Mouse (Mus musculus) neural tube, embryonic 14.5 days (tissue): ENCODE results near the gene Trcg1. TPM values are rescaled to one million over a fixed set of nuclear protein-coding genes. Genes with fewer than 3 reads are reported as not detected.

Experiments
- ATAC-seq: fragments of 200-750 bp; cut with Nextera tagmentation; 2 replicates; pipeline ENCODE4 v1.8.0; 2017; ENCODE audit warnings: low read depth, mild to moderate bottlenecking, moderate TSS enrichment, moderate library complexity
- H3K27ac ChIP-seq: fragments of 300-500 bp; sonication (generic); 2 replicates; pipeline ENCODE4 v1.5.1; 2014; ENCODE audit warnings: low read depth, mild to moderate bottlenecking, control low read depth, low read length, moderate library complexity, mixed read lengths
- H3K27me3 ChIP-seq: fragments of 300-500 bp; sonication (generic); 2 replicates; pipeline ENCODE4 v1.6.1; 2014; ENCODE audit warnings: low read length; ENCODE audit not compliant: control insufficient read depth, insufficient read depth
- H3K36me3 ChIP-seq: fragments of 300-500 bp; sonication (generic); 2 replicates; pipeline ENCODE4 v1.6.1; 2014; ENCODE audit warnings: low read length, mixed read lengths; ENCODE audit not compliant: control insufficient read depth, insufficient read depth
- H3K4me1 ChIP-seq: fragments of 300-500 bp; sonication (generic); 2 replicates; pipeline ENCODE4 v1.6.1; 2014; ENCODE audit warnings: low read length; ENCODE audit not compliant: control insufficient read depth, insufficient read depth
- H3K4me2 ChIP-seq: fragments of 300-500 bp; sonication (generic); 2 replicates; pipeline ENCODE4 v1.6.1; 2014; ENCODE audit warnings: mild to moderate bottlenecking, low read depth, low read length, control low read depth
- H3K4me3 ChIP-seq: fragments of 300-500 bp; sonication (generic); 2 replicates; pipeline ENCODE4 v1.5.1; 2014; ENCODE audit warnings: low read depth, low read length, control low read depth, mixed read lengths
- H3K9ac ChIP-seq: fragments of 300-500 bp; sonication (generic); replicated peaks from 2 replicates; pipeline ENCODE4 v1.6.1; 2014; ENCODE audit warnings: low read depth, mild to moderate bottlenecking, control low read depth, low read length, mixed read lengths
- H3K9me3 ChIP-seq: fragments of 300-500 bp; sonication (generic); 2 replicates; pipeline ENCODE4 v1.6.1; 2016; ENCODE audit warnings: low read length; ENCODE audit not compliant: control insufficient read depth
- WGBS: fragments of 180-500 bp; shearing (Covaris S2); extraction: QIAGEN DNeasy Blood & Tissue Kit; methylation state at CpG from one replicate; pipeline ENCODE4 v1.1.7; 2014; 5-methylcytosine and 5-hydroxymethylcytosine counted together
- polyA plus RNA-seq: library from polyadenylated mRNA; unstranded; fragments of >200 nt; fragmentation: Nextera tagmentation; extraction: Ambion mirVana; gene quantifications from 2 replicates; pipeline ENCODE4 v1.2.1, GENCODE M21; 2014

Gene Trcg1
- polyA plus RNA-seq, 1 experiment from 2014 or later: not detected

GRCm38 (mm10) chr9:57242916-57243315, 6.6 kb downstream of the Trcg1 start:
- Histone ChIP-seq H3K27me3 (no peaks in the 10 kb centered on the region), H3K9me3 (no peaks in the 10 kb centered on the region), H3K4me2 (no peak overlapping the region), H3K27ac (no peak overlapping the region), H3K9ac (no peak overlapping the region), H3K36me3 (no peaks in the 10 kb centered on the region), H3K4me3 (no peak overlapping the region), H3K4me1 (no peaks in the 10 kb centered on the region)
- WGBS: 22% methylated on average over 5 of the region's 5 CpGs
- no peak for ATAC-seq

- ATAC-seq: no peak
- Histone ChIP-seq H3K4me1 (no peaks in the 10 kb centered on the region), H3K9me3 (no peaks in the 10 kb centered on the region), H3K27ac (no peak overlapping the region), H3K4me3 (no peak overlapping the region), H3K27me3 (no peaks in the 10 kb centered on the region), H3K36me3 (no peaks in the 10 kb centered on the region), H3K9ac (no peak overlapping the region), H3K4me2 (no peak overlapping the region)
- 48% methylated on average over 7 of the region's 7 CpGs for WGBS
Observed at GRCm38 (mm10) chr9:57244106-57244685, 7.8 kb downstream of the Trcg1 start.

- Histone ChIP-seq H3K4me1 (no peaks in the 10 kb centered on the region), H3K36me3 (no peaks in the 10 kb centered on the region), H3K9ac (no peak overlapping the region), H3K27ac (no peak overlapping the region), H3K4me3 (no peak overlapping the region), H3K9me3 (no peaks in the 10 kb centered on the region), H3K27me3 (no peaks in the 10 kb centered on the region), H3K4me2 (no peak overlapping the region)
- WGBS: 91% methylated on average over 5 of the region's 5 CpGs
- no peak for ATAC-seq
Observed at GRCm38 (mm10) chr9:57246482-57246881, 10.1 kb downstream of the Trcg1 start.

GRCm38 (mm10) chr9:57247201-57247671, 10.9 kb downstream of the Trcg1 start:
- no peak overlapping the region for H3K4me2 ChIP-seq
- H3K4me1 ChIP-seq: no peaks in the 10 kb centered on the region
- WGBS: 49% methylated on average over 8 of the region's 8 CpGs
- no peaks in the 10 kb centered on the region for H3K9me3 ChIP-seq
- no peaks in the 10 kb centered on the region for H3K36me3 ChIP-seq
- no peaks in the 10 kb centered on the region for H3K27me3 ChIP-seq
- H3K9ac ChIP-seq: no peak overlapping the region
- H3K27ac ChIP-seq: no peak overlapping the region
- no peak overlapping the region for H3K4me3 ChIP-seq
- no peak for ATAC-seq

GRCm38 (mm10) chr9:57248030-57248942, 11.9 kb downstream of the Trcg1 start:
- no peaks in the 10 kb centered on the region for H3K36me3 ChIP-seq
- H3K27ac ChIP-seq: no peak overlapping the region
- no peak overlapping the region for H3K4me3 ChIP-seq
- 75% methylated on average over 7 of the region's 7 CpGs for WGBS
- no peaks in the 10 kb centered on the region for H3K4me1 ChIP-seq
- no peak overlapping the region for H3K4me2 ChIP-seq
- no peaks in the 10 kb centered on the region for H3K27me3 ChIP-seq
- no peaks in the 10 kb centered on the region for H3K9me3 ChIP-seq
- no peak overlapping the region for H3K9ac ChIP-seq
- ATAC-seq: no peak

- 96% methylated on average over 4 of the region's 4 CpGs for WGBS
- ATAC-seq: no peak
Observed at GRCm38 (mm10) chr9:57250026-57250425, 13.7 kb downstream of the Trcg1 start.

GRCm38 (mm10) chr9:57251139-57251538, 14.8 kb downstream of the Trcg1 start:
- H3K4me1 ChIP-seq: no peaks in the 10 kb centered on the region
- H3K36me3 ChIP-seq: no peaks in the 10 kb centered on the region
- no peak overlapping the region for H3K4me2 ChIP-seq
- no peaks in the 10 kb centered on the region for H3K9me3 ChIP-seq
- WGBS: 96% methylated on average over 2 of the region's 2 CpGs
- no peak overlapping the region for H3K27ac ChIP-seq
- no peaks in the 10 kb centered on the region for H3K27me3 ChIP-seq
- ATAC-seq: no peak
- no peak overlapping the region for H3K9ac ChIP-seq
- H3K4me3 ChIP-seq: no peak overlapping the region

More at GRCm38 (mm10) chr9:57250026-57250425, 13.7 kb downstream of the Trcg1 start:
- no peak overlapping the region for H3K4me2 ChIP-seq
- H3K4me3 ChIP-seq: no peak overlapping the region
- H3K9ac ChIP-seq: no peak overlapping the region
- no peak overlapping the region for H3K27ac ChIP-seq
- H3K4me1 ChIP-seq: no peaks in the 10 kb centered on the region
- H3K36me3 ChIP-seq: no peaks in the 10 kb centered on the region
- H3K9me3 ChIP-seq: no peaks in the 10 kb centered on the region
- no peaks in the 10 kb centered on the region for H3K27me3 ChIP-seq

DNA sequence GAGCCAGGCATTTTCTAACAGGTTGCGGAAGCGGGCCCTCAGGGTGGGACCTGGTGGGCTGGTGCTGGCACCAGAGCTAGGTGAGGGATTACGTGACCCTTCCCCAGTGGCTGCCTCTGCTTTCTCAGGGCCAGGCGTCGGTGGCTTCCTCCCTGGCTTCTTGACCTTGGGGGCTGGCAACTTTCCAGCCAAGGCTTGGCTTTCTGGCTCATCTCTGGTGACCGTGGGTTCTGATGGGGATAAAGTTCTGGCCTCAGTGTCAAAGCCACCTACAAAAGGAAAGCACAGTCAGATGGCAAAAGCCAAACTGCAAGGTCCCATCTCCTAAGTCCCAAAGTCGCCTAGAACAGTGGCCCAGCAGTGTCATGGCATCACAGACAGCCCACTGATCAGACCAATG, 17.7 kb downstream of the Trcg1 start:
- ATAC-seq: no peak
- no peaks in the 10 kb centered on the region for H3K27me3 ChIP-seq
- no peak overlapping the region for H3K4me2 ChIP-seq
- H3K27ac ChIP-seq: no peak overlapping the region
- H3K4me1 ChIP-seq: no peaks in the 10 kb centered on the region
- no peaks in the 10 kb centered on the region for H3K36me3 ChIP-seq
- no peak overlapping the region for H3K4me3 ChIP-seq
- no peaks in the 10 kb centered on the region for H3K9me3 ChIP-seq
- 89% methylated on average over 7 of the region's 7 CpGs for WGBS
- H3K9ac ChIP-seq: no peak overlapping the region

- Histone ChIP-seq H3K27me3 (no peaks in the 10 kb centered on the region), H3K36me3 (no peaks in the 10 kb centered on the region), H3K4me2 (no peak overlapping the region), H3K4me3 (no peak overlapping the region), H3K9ac (no peak overlapping the region), H3K4me1 (no peaks in the 10 kb centered on the region), H3K9me3 (no peaks in the 10 kb centered on the region), H3K27ac (no peak overlapping the region)
- ATAC-seq: no peak
- WGBS: 94% methylated on average over 9 of the region's 9 CpGs
Observed at GRCm38 (mm10) chr9:57254823-57255495, 18.6 kb downstream of the Trcg1 start.
